Mouse (Mus musculus) left cerebral cortex, postnatal 36 days (tissue): ENCODE data around the gene Ostc. TPM values are rescaled to one million over a fixed set of nuclear protein-coding genes. Genes with fewer than 3 reads are reported as not detected.
A peak's percentile ranks its signal among the peaks of the same experiment; 100 is the strongest.

Source experiments
- DNase-seq, 2 experiments: peaks; one replicate each; pipeline ENCODE4 v3.0.0; 2021 to 2022; ENCODE audit warnings: low spot score in 2 of 2, mixed read lengths in 1 of 2
- intact Hi-C: fragments of 180-260 bp; cut with DNase I; formaldehyde crosslinking; loops from one replicate; pipeline ENCODE4 v1.15.1; 2025
- total RNA-seq, 2 experiments: library from RNA; stranded (reverse); gene quantifications; 2 replicates each; pipeline ENCODE4 v1.2.3; 2021

Ostc gene
- 10 to 100 TPM; 56.0 to 59.1 TPM for total RNA-seq

DNA sequence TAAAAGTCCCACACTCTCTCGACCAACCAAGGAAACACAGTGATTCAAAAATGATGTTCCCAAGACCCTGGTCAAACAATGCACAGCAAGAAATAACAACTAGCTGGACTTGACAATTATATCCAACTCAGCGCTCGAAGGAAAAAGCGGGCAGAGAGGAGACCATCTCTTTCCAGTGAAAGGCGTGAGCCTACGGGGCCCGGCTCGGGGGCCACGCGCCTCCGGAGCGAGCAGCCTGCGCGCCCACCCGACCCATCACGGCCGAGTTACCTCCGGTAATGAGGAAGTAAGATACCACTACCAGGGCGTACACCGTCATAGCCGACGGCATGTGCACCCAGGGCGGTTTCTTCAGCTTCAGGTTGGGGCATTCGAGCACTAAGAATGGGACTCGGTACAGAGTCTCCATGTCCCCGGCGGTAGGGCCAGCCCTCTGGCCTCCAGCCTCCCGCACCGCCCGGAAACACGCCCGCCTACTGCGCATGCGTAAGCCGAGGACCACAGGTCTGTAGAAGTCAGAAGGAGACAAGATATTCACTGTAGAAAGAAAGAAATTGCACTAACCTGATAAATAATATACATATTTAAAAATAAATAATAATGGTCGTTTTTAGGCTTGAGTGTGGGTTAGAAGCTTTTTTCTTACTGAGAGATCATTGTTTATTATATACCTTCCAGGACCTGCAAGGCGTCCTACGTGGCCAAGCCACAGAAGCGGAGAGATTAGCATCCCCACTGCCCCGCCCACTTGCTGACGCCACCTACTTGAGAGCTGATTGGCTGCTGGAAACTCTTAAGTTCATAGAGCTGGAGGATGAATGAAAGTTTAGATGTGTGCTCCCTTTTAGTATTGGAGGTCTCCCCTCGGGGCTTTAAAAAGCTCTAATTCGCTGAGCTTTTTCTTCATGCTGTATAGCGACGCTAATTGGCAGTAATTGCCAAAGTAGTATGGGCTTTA is at the start of gene Ostc:
Gene Ostc (minus strand): TSS at position 478 of the 958 bp plus-strand sequence.
- intact Hi-C loops = no loop called here
- peak; percentile 88 to 91 for DNase-seq

DNA sequence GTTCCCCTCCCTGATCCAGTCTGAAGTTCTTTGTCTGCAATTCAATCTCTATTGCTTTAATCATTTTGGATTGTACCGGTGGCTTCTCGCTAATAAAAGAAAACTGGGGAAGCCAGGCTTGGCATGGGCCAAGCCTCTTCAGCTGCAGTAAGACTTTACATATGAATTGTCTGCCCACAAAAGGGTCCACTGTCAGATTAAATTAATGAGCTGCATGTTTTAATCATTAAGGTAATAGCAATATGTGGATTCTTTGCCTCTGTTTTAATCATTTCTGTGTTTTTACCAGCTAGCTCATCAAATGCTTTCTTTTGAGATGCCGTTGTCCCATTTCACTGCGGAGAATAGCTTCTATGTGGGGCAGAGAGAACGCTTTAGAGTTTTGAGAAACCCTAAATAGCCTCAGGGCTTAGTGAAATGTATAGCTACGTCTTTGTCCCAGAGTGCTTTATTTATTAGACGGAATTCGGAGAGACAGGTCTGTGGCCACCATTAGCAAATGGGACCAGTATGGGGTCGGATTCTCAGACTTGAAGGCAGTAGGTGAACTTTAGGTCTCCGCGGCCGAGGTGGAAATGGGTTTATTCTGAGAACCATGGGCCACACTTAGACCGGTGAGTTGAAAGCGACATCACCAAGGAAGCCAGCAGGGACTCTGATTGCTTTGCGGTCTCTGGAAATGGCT is 49.1 kb upstream of the Ostc start:
- no peak for DNase-seq
- intact Hi-C loops = no loop called here

DNA sequence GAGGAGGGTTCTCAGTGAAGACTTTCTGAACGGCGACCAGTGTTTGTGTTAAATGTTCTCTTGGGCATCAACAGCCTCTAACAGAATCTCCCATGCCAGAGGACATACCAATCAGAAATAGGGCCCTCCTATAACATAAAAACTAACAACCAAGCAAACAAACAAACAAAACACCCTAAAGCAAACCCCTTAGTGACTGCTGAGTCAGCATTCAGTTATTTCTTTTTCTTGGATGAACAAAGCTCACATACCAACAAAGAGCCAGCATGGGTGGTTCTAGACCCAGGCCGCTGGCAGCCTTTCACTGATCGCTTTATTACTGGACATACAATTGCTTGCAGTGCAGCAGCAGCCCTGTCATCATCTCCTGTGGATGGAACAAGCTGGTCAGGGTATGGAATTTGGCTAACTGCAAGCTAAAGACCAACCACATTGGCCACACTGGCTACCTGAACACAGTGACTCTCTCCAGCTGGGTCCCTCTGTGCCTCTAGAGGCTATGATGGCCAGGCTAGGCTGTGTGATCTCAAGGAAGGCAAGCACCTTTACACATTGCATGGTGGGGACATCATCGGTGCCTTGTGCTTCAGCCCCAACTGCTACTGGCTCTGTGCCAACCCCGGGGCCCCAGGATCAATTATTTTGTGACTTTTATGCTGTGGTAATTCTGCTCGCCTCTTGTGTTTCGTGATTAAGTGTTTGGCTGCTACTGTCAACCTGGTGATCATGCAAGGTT is 48.0 kb upstream of the Ostc start:
- intact Hi-C loops = no loop called here
- no peak for DNase-seq

DNA sequence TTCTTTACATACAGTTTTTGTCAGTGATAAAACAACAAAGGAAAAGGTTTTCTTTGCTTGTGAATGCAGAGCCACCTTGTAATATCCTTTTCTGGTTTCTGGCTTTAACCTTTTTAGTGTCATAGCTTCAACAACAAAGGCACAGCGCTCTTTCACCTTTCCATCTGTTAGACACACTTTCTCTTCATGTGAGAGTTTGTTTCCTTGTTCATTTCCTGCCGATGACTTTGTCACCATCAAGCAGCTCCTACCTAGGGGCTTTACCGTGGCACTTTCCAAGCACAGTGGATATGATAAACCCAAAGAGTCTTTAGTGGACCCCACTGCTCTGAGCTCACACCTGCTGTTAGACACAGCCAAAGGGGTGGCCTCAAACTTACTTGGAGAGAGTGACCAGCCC is 40.0 kb upstream of the Ostc start:
- intact Hi-C loops = no loop called here
- no peak for DNase-seq

DNA sequence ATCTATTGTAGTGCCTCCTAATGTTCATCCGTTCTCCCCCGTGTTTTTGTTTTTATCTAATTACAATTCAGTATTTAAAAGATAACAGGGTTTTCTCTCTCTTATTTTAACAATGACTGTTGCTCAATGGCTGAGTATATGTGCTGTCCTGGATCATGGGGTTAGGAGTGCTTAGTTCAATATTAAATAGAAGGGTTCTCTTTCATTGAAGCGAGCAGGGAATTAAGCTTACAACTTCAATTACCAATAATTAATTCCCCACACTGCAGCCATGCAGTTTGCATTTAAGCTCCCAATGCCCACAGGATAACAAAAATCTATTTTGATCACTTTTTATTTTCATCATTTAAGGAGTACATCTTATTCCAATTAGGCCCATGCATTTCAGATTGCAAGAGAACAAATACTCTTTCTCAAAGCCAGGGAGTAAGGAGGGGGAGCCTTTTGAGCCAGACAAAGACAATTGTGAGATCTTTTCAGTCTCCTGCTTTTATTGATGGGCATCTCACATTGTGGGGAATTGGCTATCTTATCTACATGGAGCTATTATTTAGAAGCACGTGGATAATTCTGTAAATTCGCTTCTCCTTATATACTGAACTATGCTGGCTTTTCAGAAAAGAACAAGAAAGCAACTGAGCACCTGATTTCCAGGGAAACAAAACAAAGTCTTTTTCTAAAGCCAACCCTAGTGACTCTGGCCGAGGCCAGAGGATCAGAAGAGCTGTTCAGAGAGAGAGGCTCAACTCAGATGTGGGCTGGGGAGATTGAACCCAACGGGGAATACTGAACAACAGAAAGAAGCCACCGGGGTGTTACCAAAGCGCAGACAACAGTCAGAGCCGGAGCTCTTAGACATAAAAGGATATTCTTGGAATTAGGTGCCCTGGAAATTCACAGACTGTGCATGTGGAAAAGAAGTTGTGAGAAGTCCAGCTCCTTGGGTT is 37.7 kb upstream of the Ostc start:
- intact Hi-C loops = no loop called here
- no peak for DNase-seq

DNA sequence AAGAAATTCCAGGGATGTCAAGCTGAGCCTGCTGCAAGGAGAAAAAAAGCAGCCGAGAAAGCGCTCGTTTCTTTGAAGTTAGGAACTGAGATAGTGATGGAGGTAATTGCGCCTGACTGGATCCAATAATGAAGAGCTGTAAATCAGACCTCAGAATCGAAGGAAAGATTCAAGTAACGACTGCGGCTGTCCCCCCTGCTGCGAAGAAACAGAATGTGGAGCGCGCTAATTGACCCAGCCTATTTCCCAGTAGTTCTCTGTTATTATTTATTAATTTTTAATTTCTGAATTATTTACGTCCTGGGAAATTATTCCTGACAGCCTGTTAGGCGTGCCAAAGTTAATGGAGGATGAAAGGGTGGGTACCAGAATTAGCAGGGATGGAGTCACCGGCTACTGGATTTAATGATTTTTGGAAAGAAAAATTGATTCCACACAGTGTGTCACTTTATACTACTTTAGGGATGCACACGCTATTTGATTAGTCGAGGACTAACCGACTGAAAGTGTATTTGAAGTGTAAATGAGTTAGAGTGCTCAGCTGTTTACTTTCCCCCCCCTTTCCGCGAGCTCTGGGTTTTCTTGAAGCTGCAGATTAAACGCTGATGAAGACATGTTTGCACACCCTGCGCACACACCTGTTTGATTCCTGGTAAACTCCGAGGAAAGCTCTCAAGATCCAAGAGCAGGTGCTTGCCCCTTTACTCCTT is 28.6 kb upstream of the Ostc start:
- intact Hi-C loops = no loop called here
- DNase-seq = no peak

DNA sequence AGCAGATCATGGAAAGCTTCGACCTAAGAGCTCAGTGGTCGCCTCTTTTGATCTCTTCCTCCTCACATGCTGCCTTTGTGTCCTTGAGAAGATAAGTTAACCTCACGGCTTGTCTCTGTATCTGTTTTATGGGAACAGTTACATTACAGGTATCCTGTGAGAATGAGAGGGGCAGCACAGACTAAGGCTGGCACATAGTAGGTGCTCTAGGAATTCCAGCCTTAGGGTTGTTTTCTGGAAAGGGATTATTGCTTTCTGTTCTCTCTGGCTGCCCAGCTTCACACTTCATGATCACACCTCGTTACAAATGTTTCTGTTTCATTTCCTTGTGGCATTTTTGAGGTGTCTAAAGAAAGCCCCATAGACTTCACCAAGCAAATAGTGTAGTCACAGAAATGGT is 27.5 kb upstream of the Ostc start:
- no peak for DNase-seq
- intact Hi-C loops = no loop called here

DNA sequence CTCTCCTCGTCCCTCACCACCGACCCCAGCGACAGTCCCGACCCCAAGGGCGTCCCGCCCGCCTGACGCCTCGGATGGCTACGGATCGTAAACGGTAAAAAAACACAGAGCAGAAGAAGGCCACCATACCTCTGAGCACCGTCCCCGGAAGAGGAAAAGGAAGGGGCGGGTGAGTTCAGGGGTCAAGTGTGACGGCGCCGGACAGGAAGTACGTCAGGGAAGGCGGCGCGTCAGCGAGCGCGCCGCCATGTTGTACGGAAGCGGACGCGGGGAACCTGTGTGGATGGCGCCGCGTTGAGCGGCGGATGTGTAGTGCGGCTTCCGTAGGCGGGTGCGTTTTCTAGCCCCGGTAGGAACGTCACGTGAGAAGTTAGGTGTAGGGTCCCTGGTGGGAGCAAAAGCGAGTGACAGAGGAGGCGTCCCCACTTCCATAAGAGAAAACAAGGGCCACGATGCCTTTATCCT is 21.0 kb upstream of the Ostc start, which contains the start of gene Rpl34:
Gene Rpl34 (minus strand): TSS at position 210 of the 465 bp plus-strand sequence.
- DNase-seq = peak; percentile 94
- intact Hi-C loops = no loop called here

DNA sequence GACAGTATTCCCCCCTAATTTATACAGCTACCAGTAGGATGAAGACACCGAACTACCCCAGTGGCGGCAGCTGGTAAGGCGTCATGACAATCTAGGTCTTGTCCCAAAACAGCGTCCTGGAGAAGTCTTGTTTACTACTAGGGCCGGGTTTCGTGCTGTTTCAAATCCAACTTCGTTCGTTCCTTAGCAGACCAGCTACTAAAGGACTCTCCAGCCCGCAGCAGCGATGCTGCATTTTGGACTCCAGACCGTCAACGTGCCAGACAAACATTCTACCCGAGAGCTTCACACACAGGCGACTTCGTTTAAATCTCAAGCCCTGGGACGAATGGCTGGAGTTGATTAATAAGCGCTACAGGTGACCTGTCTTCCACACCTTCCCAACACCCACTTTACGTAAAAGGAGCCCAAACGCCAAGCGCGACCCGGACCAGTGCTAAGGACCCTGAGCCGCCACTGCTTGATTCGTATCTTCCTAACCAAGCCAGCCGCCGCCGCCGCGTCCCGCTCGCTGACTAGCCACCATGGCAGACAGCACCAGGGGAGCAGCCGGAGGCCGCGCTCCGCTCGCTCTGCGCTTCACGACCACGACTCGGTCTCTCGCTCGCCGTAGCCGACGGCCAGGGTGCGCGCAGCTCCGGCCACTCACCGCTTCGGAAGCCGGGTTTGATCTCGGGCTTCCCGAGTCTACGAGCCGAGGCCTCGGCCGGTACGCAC is 20.4 kb upstream of the Ostc start:
- intact Hi-C loops = no loop called here

DNA sequence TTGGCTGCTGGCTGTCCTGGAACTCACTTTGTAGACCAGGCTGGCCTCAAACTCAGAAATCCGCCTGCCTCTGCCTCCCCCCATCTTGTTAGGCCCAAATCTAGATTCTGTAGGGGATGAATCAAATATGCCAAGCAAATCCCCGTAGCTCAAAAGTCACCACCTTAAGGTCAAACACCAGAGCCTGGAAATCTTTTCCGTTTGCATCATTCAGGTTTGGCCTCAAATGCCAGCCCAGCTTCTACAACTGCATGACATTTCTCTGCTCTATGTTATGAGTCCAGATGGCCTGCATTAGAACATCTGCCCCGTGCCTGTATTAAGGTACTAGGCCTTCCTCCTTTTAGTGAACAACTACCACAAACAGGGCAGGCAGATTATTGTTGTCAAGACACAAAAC is 18.4 kb upstream of the Ostc start:
- intact Hi-C loops = no loop called here
- DNase-seq = no peak

More for the DNA sequence above, 20.4 kb upstream of the Ostc start:
- DNase-seq = no peak

DNA sequence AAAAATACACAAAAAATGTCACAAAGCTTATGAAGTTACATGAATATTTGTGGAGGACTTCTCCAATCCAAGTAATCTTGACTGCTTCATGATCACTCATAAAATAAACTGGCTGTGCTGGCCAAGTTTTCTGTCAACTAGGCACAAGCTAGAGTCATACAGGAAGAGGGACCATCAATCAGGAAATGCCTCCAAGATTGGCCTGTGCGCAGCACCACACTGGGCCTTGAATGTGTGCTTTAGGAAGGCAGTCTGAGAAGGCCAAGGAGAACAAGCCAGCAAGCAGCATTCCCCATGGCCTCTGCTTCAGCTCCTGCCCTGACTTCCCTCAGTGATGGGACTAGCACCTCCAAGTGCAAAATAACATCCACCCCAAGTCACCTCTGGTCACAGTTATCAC is 17.8 kb upstream of the Ostc start:
- intact Hi-C loops = no loop called here
- DNase-seq = no peak

DNA sequence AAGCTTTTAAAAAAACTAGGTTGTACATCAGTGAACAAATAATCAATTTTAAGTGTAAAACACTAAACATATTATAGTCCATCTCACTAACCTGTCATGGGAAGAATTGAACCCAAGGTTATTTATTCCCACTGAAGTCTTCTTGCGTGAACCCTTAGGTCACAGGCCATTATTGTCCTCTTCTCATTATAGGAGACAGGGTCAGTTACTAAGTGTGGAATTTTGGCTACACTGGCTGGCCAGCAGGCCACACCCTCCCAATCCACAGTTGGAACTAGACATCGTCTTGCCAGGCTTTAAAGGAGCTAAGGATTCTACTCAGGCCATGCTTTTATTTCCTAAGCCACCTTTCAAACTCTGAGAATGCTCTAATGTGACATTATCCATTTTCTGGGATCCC is 16.5 kb upstream of the Ostc start:
- no peak for DNase-seq
- intact Hi-C loops = no loop called here

DNA sequence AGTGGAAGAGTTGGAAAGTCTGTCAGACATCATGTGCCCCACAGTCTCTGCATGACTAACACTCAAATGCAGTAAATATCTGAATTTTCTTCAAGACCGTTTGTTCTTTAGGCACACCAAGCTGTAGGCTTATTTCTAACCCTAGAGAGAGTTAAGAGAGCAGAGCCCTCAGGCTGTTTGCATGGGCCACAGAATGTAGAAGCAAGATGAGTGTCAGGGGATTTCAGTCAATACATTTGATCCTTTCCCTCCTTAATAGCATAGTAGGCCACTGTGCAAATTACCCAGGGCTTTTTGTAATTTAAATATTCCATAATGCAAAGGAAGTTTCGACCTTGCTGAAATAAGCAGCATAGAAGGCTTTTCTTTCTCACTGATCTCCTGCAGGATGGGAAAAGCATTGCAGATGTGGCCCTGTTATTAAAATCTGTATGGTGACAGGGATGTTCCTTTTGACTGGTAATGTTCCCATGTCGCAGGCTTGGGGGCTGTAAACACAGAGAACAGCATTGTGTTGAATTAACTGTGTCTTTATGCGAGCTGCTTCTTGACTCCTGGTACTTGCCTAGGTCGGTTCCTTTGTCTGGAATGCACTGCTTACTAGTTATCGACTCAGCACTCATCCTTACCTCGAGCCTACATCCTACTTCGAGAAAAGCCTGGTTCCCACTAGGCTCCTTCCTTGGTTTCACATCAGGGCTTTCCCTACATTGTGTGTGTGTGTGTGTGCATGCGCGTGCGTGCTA is 13.7 kb upstream of the Ostc start:
- intact Hi-C loops = no loop called here
- no peak for DNase-seq

DNA sequence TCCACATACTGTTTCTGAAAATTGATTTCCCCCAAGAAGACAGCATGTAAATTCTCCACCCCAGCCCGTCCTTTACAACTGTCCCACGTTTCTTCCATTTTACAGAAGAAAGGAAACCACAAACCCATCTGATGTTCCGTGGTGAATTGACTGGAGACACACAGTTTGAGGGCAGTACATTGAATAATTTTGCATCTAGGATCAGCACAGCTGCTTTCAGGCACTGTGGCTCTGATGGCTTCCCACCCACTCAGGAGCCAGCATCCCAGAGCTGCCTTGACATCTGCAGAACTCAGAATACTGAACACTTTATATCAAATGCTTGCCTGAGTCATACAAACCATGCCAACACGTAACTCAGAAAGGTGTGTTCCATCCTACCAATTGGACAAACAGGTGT is 11.0 kb upstream of the Ostc start:
- intact Hi-C loops = no loop called here
- no peak for DNase-seq

DNA sequence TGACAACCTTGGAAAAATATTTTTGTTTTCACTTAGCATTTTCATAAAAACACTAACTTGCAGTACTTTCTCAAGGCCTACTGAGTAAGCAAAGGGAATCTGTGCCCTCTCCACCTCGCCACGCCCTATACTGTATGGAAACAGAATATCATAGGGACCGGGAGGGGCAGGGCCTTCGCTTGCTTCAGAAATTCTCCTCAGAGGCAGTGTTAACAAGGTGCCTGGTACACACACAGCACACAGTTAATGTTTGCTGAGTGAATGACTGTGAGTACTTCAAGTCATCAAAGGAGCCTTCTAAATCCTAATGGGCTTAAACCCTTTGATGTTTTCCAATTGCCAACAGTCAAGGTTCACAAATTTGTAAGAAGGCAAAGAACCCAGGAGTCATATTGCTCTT is 9.6 kb upstream of the Ostc start:
- no peak for DNase-seq
- intact Hi-C loops = no loop called here

DNA sequence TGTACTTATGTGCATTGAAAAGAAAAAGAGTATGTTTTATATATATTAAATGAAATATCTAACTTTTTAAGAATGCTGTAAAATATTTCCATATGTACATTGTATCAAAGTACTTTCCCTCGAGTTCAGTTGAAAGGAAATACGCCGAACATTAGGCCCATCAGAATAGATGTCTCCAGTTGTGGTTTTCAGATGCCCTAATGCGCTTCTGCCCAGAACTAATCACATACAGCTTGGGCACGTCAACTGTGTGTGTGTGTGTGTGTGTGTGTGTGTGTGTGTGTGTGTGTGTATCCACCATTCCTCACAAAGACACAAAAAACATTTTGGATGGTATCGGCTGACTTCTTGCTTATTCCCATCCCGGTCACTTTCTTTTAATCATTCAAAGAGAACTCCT is 7.3 kb upstream of the Ostc start:
- DNase-seq = no peak
- intact Hi-C loops = no loop called here
